Mouse (Mus musculus) MEL (cell line): Measurements from ENCODE around the gene Nanos3. TPM values are rescaled to one million over a fixed set of nuclear protein-coding genes. Genes with fewer than 3 reads are reported as not detected.

Experiments
- DNase-seq: peaks from one replicate; pipeline ENCODE4 v3.0.0; 2011; ENCODE audit warnings: low read depth, low spot score
- H3K27ac ChIP-seq: 2 replicates; pipeline ENCODE4 v1.5.1; 2012; ENCODE audit warnings: low read depth, mild to moderate bottlenecking, control low read depth, low read length, moderate library complexity; ENCODE audit not compliant: control insufficient read depth
- H3K27me3 ChIP-seq, 2 experiments: fragments of 150-350 bp in 1 of 2; sonication (generic) in 1 of 2; 2 replicates each; pipeline ENCODE4 v1.6.1; 2012; ENCODE audit warnings: low read length in 2 of 2, mild to moderate bottlenecking in 2 of 2, improper control_type of control experiment in 1 of 2, moderate library complexity in 1 of 2; ENCODE audit not compliant: insufficient read depth in 2 of 2, control insufficient read depth in 1 of 2
- H3K36me3 ChIP-seq, 2 experiments: 2 replicates each; pipeline ENCODE4 v1.6.1; 2012 to 2014; ENCODE audit warnings: low read length in 2 of 2, improper control_type of control experiment in 1 of 2, inconsistent platforms in 1 of 2, mild to moderate bottlenecking in 1 of 2; ENCODE audit not compliant: insufficient read depth in 2 of 2, control insufficient read depth in 1 of 2
- H3K4me1 ChIP-seq, 2 experiments: fragments of 150-350 bp in 1 of 2; sonication (generic) in 1 of 2; 2 replicates each; pipeline ENCODE4 v1.6.1; 2012; ENCODE audit warnings: low read length in 2 of 2, improper control_type of control experiment in 1 of 2, mild to moderate bottlenecking in 1 of 2; ENCODE audit not compliant: insufficient read depth in 2 of 2, control insufficient read depth in 1 of 2
- H3K4me3 ChIP-seq, 2 experiments: fragments of 150-350 bp in 1 of 2; sonication (generic) in 1 of 2; 2 replicates each; pipeline ENCODE4 v1.5.1; 2012; ENCODE audit warnings: low read depth in 2 of 2, low read length in 2 of 2, mild to moderate bottlenecking in 2 of 2, moderate library complexity in 2 of 2, control low read depth in 1 of 2, improper control_type of control experiment in 1 of 2; ENCODE audit not compliant: control insufficient read depth in 1 of 2, insufficient read depth in 1 of 2
- H3K79me2 ChIP-seq: 2 replicates; pipeline ENCODE4 v1.6.1; 2012; ENCODE audit warnings: mild to moderate bottlenecking, low read length, moderate library complexity; ENCODE audit not compliant: control insufficient read depth, poor library complexity, insufficient read depth
- H3K9ac ChIP-seq: 2 replicates; pipeline ENCODE4 v1.6.1; 2012; ENCODE audit warnings: low read depth, mild to moderate bottlenecking, control low read depth, low read length, moderate library complexity; ENCODE audit not compliant: control insufficient read depth, poor library complexity, severe bottlenecking
- H3K9me3 ChIP-seq: fragments of 150-350 bp; sonication (generic); replicated peaks from 2 replicates; pipeline ENCODE4 v1.6.1; 2012; ENCODE audit warnings: mild to moderate bottlenecking, low read length, improper control_type of control experiment, moderate library complexity; ENCODE audit not compliant: insufficient read depth
- CHD1 ChIP-seq: IDR thresholded peaks from 2 replicates; pipeline ENCODE4 v1.6.1; 2012; ENCODE audit warnings: low read depth, mild to moderate bottlenecking, inconsistent platforms, low read length, improper control_type of control experiment
- CHD2 ChIP-seq: IDR thresholded peaks from 2 replicates; pipeline ENCODE4 v1.6.1; 2011; ENCODE audit warnings: low read length, improper control_type of control experiment
- CTCF ChIP-seq, 3 experiments: IDR thresholded peaks in 2 of 3; conservative IDR thresholded peaks in 1 of 3; 2 replicates each; pipeline ENCODE4 v1.5.1; 2011 to 2012; ENCODE audit warnings: low read length in 3 of 3, low read depth in 2 of 3, mild to moderate bottlenecking in 2 of 3, improper control_type of control experiment in 1 of 3, inconsistent platforms in 1 of 3, mixed read lengths in 1 of 3, moderate library complexity in 1 of 3; ENCODE audit not compliant: control insufficient read depth in 1 of 3, insufficient read depth in 1 of 3, poor library complexity in 1 of 3, severe bottlenecking in 1 of 3
- E2F4 ChIP-seq: IDR thresholded peaks from 2 replicates; pipeline ENCODE4 v1.6.1; 2011; ENCODE audit warnings: low read depth, low read length, improper control_type of control experiment, borderline replicate concordance
- ELF1 ChIP-seq: IDR thresholded peaks from 2 replicates; pipeline ENCODE4 v1.6.1; 2014; ENCODE audit warnings: low read depth, mild to moderate bottlenecking, inconsistent platforms, low read length, improper control_type of control experiment, moderate library complexity
- EP300 ChIP-seq, 2 experiments: IDR thresholded peaks; 2 replicates each; pipeline ENCODE4 v1.6.1; 2011; ENCODE audit warnings: improper control_type of control experiment in 2 of 2, low read length in 2 of 2, low read depth in 1 of 2, mild to moderate bottlenecking in 1 of 2
- ETS1 ChIP-seq: IDR thresholded peaks from 2 replicates; pipeline ENCODE4 v1.6.1; 2012; ENCODE audit warnings: low read depth, mild to moderate bottlenecking, inconsistent platforms, low read length, improper control_type of control experiment, moderate library complexity
- GABPA ChIP-seq: IDR thresholded peaks from 2 replicates; pipeline ENCODE4 v1.6.1; 2012; ENCODE audit warnings: low read depth, mild to moderate bottlenecking, inconsistent platforms, low read length, improper control_type of control experiment, moderate library complexity
- JUND ChIP-seq: IDR thresholded peaks from 2 replicates; pipeline ENCODE4 v1.6.1; 2011; ENCODE audit warnings: low read depth, mild to moderate bottlenecking, improper control_type of control experiment, low read length
- KAT2A ChIP-seq: conservative IDR thresholded peaks from 2 replicates; pipeline ENCODE4 v1.6.1; 2012; ENCODE audit warnings: low read depth, low read length, improper control_type of control experiment, inconsistent platforms
- MAFK ChIP-seq: IDR thresholded peaks from 2 replicates; pipeline ENCODE4 v1.6.1; 2011; ENCODE audit warnings: low read depth, mild to moderate bottlenecking, low read length, improper control_type of control experiment, borderline replicate concordance
- MAX ChIP-seq: IDR thresholded peaks from 2 replicates; pipeline ENCODE4 v1.6.1; 2011; ENCODE audit warnings: low read length, improper control_type of control experiment
- MAZ ChIP-seq: IDR thresholded peaks from 2 replicates; pipeline ENCODE4 v1.6.1; 2012; ENCODE audit warnings: low read depth, mild to moderate bottlenecking, inconsistent platforms, low read length, improper control_type of control experiment
- MEF2A ChIP-seq: IDR thresholded peaks from 2 replicates; pipeline ENCODE4 v1.6.1; 2014; ENCODE audit warnings: low read depth, mild to moderate bottlenecking, inconsistent platforms, low read length, improper control_type of control experiment; ENCODE audit not compliant: poor library complexity, insufficient replicate concordance, severe bottlenecking; ENCODE audit errors: extremely low read depth
- MXI1 ChIP-seq: IDR thresholded peaks from 2 replicates; pipeline ENCODE4 v1.6.1; 2011; ENCODE audit warnings: mild to moderate bottlenecking, low read depth, low read length, improper control_type of control experiment
- MYC ChIP-seq: IDR thresholded peaks from 2 replicates; pipeline ENCODE4 v1.6.1; 2011; ENCODE audit warnings: low read depth, mild to moderate bottlenecking, low read length, improper control_type of control experiment, moderate library complexity
- NELFE ChIP-seq: IDR thresholded peaks from 2 replicates; pipeline ENCODE4 v1.6.1; 2011; ENCODE audit warnings: low read depth, low read length, improper control_type of control experiment
- POLR2A ChIP-seq, 2 experiments: IDR thresholded peaks; 2 replicates each; pipeline ENCODE4 v1.6.1; 2011 to 2012; ENCODE audit warnings: low read length in 2 of 2, mild to moderate bottlenecking in 2 of 2, control low read depth in 1 of 2, improper control_type of control experiment in 1 of 2, low read depth in 1 of 2, moderate library complexity in 1 of 2; ENCODE audit not compliant: control insufficient read depth in 1 of 2, insufficient read depth in 1 of 2, poor library complexity in 1 of 2
- RCOR1 ChIP-seq: IDR thresholded peaks from 2 replicates; pipeline ENCODE4 v1.6.1; 2012; ENCODE audit warnings: low read depth, mild to moderate bottlenecking, inconsistent platforms, low read length, improper control_type of control experiment
- SIN3A ChIP-seq: IDR thresholded peaks from 2 replicates; pipeline ENCODE4 v1.6.1; 2012; ENCODE audit warnings: low read length, improper control_type of control experiment, inconsistent platforms
- TAL1 ChIP-seq: IDR thresholded peaks from 2 replicates; pipeline ENCODE4 v1.6.1; 2012; ENCODE audit warnings: mild to moderate bottlenecking, inconsistent platforms, low read length, moderate library complexity, mixed read lengths
- UBTF ChIP-seq: IDR thresholded peaks from 2 replicates; pipeline ENCODE4 v1.6.1; 2012; ENCODE audit warnings: low read depth, mild to moderate bottlenecking, inconsistent platforms, low read length, improper control_type of control experiment, moderate library complexity, borderline replicate concordance; ENCODE audit not compliant: insufficient read depth
- USF2 ChIP-seq, 2 experiments: IDR thresholded peaks; 2 replicates each; pipeline ENCODE4 v1.6.1; 2011 to 2012; ENCODE audit warnings: improper control_type of control experiment in 2 of 2, low read length in 2 of 2, borderline replicate concordance in 1 of 2, inconsistent platforms in 1 of 2, low read depth in 1 of 2, mild to moderate bottlenecking in 1 of 2; ENCODE audit not compliant: insufficient read depth in 1 of 2
- ZKSCAN1 ChIP-seq: IDR thresholded peaks from 2 replicates; pipeline ENCODE4 v1.6.1; 2012; ENCODE audit warnings: low read depth, mild to moderate bottlenecking, inconsistent platforms, low read length, improper control_type of control experiment, moderate library complexity
- polyA plus RNA-seq, 2 experiments: library from polyadenylated mRNA; stranded (reverse) in 1 of 2; unstranded in 1 of 2; fragments of >175 nt in 1 of 2; fragments of >200 nt in 1 of 2; gene quantifications; 2 replicates each; pipeline versions ENCODE4 v1.2.1 to v1.2.4; 2012; ENCODE audit warnings: low replicate concordance in 2 of 2, low read depth in 1 of 2; ENCODE audit not compliant: insufficient read length in 2 of 2, insufficient read depth in 1 of 2, missing spikeins in 1 of 2
- total RNA-seq: library from RNA; depleted of rRNA; stranded (reverse); fragments of 300-350 nt; gene quantifications from 2 replicates; pipeline ENCODE4 v1.2.3, GENCODE M21; 2012

Gene Nanos3
- total and polyA plus RNA-seq, 3 experiments, result 1.7 to 2.0 TPM; not detected in 1

DNA sequence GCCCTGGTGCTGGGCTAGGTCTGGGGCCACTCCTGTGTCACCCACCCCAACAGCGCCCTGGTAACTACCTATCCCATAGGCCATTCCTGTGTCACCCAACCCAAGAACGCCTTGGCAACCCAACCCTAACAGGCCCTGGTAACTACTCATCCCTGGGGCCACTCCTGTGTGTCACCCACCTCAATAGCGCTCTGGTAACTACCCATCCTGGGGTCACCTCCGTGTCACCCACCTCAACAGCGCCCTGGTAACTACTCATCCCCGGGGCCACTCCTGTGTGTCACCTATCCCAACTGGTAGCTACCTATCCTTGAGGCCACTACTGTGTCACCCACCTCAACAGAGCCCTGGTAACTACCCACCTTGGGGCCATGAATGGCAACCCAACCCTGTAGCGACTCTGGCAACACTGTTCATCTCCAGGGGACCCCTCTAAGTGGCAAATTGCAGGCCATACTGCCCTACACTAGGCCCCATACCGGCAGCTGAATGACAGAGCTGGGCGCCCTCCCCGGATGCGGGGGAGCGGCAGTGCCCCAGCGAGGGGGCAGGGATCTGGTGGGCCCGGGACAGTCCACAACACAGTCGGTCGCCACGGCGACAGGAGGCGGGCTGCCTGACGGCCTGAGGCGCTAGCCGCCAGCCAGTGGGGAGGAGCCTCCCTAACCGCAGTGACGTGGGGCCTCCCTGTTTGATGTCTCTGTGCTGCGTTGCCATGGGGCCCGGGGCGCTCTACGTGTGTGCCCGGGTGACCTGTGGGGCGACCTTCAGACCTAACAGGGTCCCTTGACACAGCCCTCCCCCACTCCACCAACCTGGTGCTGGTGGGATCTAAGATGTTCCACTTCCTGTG, 13.1 kb upstream of the Nanos3 start:
- TF ChIP-seq ETS1 (no peak), CHD1 (no peak), SIN3A (peak; percentile 50; the same call in 1 of the 2 replicates), GABPA (no peak), CTCF (IDR thresholded peaks at IDR 0.05 in 2 of 3, conservative IDR thresholded peaks at IDR 0.05 in 1 of 3; ENCODE audit: control insufficient read depth in 1 of 3, insufficient read depth in 1 of 3, low read depth in 2 of 3, low read length in 3 of 3, poor library complexity in 1 of 3, severe bottlenecking in 1 of 3) (no peak), UBTF (no peak), JUND (no peak), MAFK (no peak), ELF1 (0 out of 2 replicates have a peak, but pooled peaks have one; percentile 33), POLR2A (IDR thresholded peaks at IDR 0.05; ENCODE audit: control insufficient read depth in 1 of 2, insufficient read depth in 1 of 2, low read depth in 1 of 2, low read length in 2 of 2, poor library complexity in 1 of 2) (no peak), MAX (no peak), EP300 (IDR thresholded peaks at IDR 0.05; ENCODE audit: low read depth in 1 of 2, low read length in 2 of 2) (no peak), TAL1 (no peak), NELFE (no peak), MYC (no peak), MAZ (no peak; the same call in 1 of the 2 replicates), RCOR1 (no peak), E2F4 (no peak), KAT2A (no peak), MEF2A (no peak), CHD2 (no peak), ZKSCAN1 (no peak), MXI1 (peak; percentile 60; the same call in 1 of the 2 replicates), USF2 (IDR thresholded peaks at IDR 0.05; ENCODE audit: borderline replicate concordance in 1 of 2, insufficient read depth in 1 of 2, low read depth in 1 of 2, low read length in 2 of 2) (no peak)
- Histone ChIP-seq H3K79me2 (peaks cover 3% of the 10 kb centered on the region; the same call in 1 of the 2 replicates), H3K36me3 (peaks cover 0 to 6% of the 10 kb centered on the region in 2 experiments; a peak in 1 of 4 replicates), H3K9ac (peak overlapping the region; percentile 65), H3K27me3 (no peaks in the 10 kb centered on the region), H3K4me1 (peaks cover 1 to 28% of the 10 kb centered on the region in 2 experiments), H3K27ac (peak overlapping the region; percentile 45), H3K9me3 (no peaks in the 10 kb centered on the region), H3K4me3 (peak overlapping the region; percentile 58 to 68)
- DNase-seq, result peak; percentile 93
